Mouse (Mus musculus) olfactory bulb, adult 2 months (tissue): ENCODE results near the gene Tfap2c. TPM values are rescaled to one million over a fixed set of nuclear protein-coding genes. Genes with fewer than 3 reads are reported as not detected.

Experiments used
- H3K27ac ChIP-seq: fragments of 200-500 bp; 2 replicates; pipeline ENCODE4 v1.5.1; 2012; ENCODE audit warnings: low read depth, low read length; ENCODE audit not compliant: insufficient read depth
- H3K4me1 ChIP-seq: fragments of 200-500 bp; 2 replicates; pipeline ENCODE4 v1.6.1; 2012; ENCODE audit warnings: low read length; ENCODE audit not compliant: control insufficient read depth, insufficient read depth
- H3K4me3 ChIP-seq: fragments of 200-500 bp; 2 replicates; pipeline ENCODE4 v1.5.1; 2012; ENCODE audit warnings: mild to moderate bottlenecking, low read depth, low read length, moderate library complexity; ENCODE audit not compliant: insufficient read depth
- CTCF ChIP-seq: fragments of 200-500 bp; IDR thresholded peaks from 2 replicates; pipeline ENCODE4 v1.5.1; 2012; ENCODE audit warnings: low read depth, mild to moderate bottlenecking, low read length, moderate library complexity; ENCODE audit not compliant: insufficient read depth
- POLR2A ChIP-seq: fragments of 200-500 bp; IDR thresholded peaks from 2 replicates; pipeline ENCODE4 v1.6.1; 2012; ENCODE audit warnings: mild to moderate bottlenecking, low read depth, low read length, moderate library complexity; ENCODE audit not compliant: insufficient read depth
- WGBS: fragments of 180-500 bp; shearing (Covaris S2); methylation state at CpG from one replicate; pipeline ENCODE4 v1.1.7; 2018; 5-methylcytosine and 5-hydroxymethylcytosine counted together
- polyA plus RNA-seq: library from polyadenylated mRNA; stranded (reverse); fragments of >200 nt; gene quantifications from 2 replicates; pipeline ENCODE4 v1.2.4, GENCODE M21; 2012; ENCODE audit warnings: low replicate concordance; ENCODE audit not compliant: missing spikeins, insufficient read depth, insufficient read length

The Tfap2c gene
- polyA plus RNA-seq, 1 experiment = not detected

DNA sequence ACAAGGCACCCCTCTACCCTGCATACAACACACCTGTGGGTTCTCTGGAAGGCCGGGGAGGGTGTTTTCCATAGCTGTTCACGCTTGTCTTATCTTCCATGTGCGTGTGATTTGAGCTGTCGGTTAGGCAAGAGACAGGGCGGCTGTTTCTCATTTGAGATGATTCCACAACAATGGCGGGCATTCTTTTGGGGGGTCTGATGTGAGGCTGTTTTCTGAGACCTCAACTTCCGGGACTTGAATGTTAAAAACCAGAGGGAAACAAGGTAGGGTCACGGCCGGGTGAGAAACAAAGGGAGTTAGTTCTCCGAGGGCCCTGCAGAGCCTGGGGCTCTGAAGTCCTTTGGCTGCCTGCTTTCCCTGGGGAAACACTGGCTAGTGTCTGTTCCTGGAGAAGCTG, 11.6 kb downstream of the Tfap2c start:
- H3K27ac ChIP-seq = no peak overlapping the region
- H3K4me3 ChIP-seq = no peak overlapping the region
- WGBS = 63% methylated on average over 10 of the region's 10 CpGs
- no peaks in the 10 kb centered on the region for H3K4me1 ChIP-seq
- TF ChIP-seq CTCF = no peak
- no peak for TF ChIP-seq POLR2A

DNA sequence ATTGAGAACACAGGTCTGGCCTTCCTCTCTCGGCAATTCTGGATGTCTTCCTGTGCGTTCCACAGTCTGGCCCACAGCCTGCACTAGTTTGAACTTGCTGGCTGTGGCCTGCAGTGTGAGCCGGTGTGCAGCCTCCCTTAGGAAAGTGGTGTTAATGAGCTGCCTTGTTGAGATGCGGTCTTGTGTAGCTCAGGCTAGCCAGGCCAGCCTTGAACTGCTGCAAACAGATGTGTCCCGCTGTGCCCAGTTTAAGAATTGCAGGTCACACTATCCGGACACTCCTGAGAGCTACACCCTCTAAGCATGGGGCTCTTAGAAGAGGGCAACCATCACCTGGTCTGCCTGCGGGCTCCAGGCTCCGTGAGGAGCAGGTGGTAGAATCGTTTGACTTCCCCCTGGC, 18.4 kb downstream of the Tfap2c start:
- no peak for TF ChIP-seq POLR2A
- TF ChIP-seq CTCF = no peak
- no peak overlapping the region for H3K27ac ChIP-seq
- no peak overlapping the region for H3K4me3 ChIP-seq
- no peaks in the 10 kb centered on the region for H3K4me1 ChIP-seq
- WGBS = 84% methylated on average over 9 of the region's 9 CpGs

DNA sequence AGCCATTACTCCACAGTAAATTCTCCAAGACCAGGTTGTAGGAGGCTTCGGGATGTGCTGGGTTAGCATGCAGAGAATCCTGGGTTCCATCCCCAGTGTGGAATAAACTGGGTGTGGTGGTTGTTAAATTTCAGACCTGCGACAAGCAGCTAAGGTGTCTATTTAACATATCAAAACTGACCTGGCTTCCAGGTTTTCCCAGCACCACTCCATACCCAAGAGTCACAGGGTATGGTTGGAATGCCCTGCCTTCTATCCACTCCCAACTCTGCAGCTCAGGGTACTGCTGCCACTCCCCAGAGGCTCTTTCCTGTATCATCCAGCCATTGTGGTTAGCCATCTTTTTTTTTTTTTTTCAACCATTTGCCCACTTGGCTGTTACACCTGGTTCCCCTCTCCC, 19.1 kb downstream of the Tfap2c start:
- Histone ChIP-seq H3K4me3 (no peak overlapping the region), H3K4me1 (no peaks in the 10 kb centered on the region), H3K27ac (no peak overlapping the region)
- WGBS = 92% methylated on average over 2 of the region's 2 CpGs
- TF ChIP-seq CTCF (no peak), POLR2A (no peak)

DNA sequence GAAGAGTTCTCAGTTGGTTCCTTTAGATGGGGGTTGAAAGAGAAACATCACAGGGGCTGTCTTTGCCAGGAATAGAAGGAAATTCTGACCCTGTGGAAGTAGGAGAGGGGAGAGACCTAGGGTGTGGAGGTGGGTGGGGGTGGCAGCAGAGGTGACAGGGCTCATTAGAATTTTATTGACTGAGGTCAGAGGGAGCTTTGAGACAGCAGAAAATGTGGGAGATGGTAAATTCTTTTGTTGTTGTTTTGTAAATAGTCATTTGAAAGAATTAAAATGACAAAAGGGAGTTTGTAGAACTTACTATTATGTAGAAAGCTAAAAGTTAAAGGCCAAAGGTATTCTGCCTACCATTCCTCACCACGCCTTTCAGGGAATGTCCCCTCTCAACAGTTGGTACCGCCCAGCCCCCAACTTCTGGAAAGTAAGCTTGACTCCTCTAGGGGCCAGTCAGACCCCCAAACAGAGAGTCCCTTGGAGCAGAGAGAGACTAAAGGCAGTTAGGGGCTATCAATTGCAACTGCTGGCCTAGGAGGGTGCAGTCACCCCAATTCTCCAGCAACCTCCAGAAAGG, 27.9 kb downstream of the Tfap2c start:
- H3K27ac ChIP-seq = no peak overlapping the region
- WGBS = 91% methylated on average over 2 of the region's 2 CpGs
- 0 out of 2 replicates have a peak, but pooled peaks cover 3% of the 10 kb centered on the region for H3K4me1 ChIP-seq
- TF ChIP-seq CTCF (no peak), POLR2A (no peak)
- no peak overlapping the region for H3K4me3 ChIP-seq

DNA sequence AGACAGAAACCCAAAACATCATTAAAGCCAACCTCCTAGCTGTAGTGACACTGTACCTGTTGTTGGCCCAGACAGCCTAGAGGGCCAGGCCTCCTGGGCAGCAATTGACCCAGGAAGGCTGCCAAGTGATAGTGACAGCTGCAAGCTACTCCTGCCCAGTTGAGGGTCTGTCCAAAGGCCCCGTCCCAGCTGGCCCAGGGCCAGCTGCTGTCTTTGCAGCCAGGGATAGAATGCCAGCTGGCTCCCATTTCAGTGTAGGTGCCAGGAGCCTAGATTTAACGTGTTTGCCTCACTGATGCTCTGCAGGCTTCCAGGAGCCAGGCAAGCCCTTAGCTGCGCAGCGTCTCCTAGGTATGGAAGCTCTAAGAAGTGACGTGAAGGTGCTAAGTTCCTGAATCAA, 29.8 kb downstream of the Tfap2c start:
- Histone ChIP-seq H3K4me3 (no peak overlapping the region), H3K27ac (no peak overlapping the region), H3K4me1 (0 out of 2 replicates have a peak, but pooled peaks cover 3% of the 10 kb centered on the region)
- WGBS = 55% methylated on average over 5 of the region's 5 CpGs
- no peak for TF ChIP-seq POLR2A
- no peak for TF ChIP-seq CTCF

DNA sequence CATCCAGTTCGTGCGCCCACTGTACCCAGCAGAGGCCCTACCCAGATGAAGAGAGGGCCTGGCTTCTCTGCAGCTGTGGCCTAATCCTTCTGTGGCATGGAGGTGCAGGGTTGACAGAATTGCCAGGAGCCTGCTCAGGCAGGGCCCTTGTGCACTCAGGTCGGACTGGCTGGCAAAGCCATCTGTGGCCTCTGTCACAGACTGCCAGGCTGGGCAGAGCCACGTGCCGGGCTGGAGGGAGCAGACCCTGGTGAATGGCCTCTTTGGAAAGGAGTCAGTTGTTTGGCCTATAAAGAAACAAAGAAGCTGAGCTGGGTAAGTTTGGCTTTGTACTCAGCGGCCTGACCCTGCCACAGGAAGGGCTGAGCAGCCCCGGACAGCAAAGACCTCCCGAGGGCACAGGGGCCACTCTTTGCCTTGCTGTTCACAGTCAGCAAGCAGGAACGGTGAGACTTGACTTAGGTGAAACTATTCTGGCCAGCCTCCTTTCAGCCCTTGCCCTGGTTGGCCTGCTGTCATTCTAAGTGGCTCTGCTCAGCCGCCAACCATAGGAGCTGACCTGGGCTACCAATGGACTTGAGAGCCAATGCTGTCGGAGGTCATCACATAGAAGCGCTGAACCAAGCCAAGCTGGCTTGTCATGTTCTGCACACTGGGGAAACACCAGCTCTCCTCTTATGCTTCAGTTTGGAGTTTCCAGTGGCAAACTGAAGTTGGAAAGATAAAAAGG, 31.3 kb downstream of the Tfap2c start:
- no peak overlapping the region for H3K27ac ChIP-seq
- 63% methylated on average over 12 of the region's 12 CpGs for WGBS
- H3K4me3 ChIP-seq = no peak overlapping the region
- 0 out of 2 replicates have a peak, but pooled peaks cover 3% of the 10 kb centered on the region for H3K4me1 ChIP-seq
- TF ChIP-seq CTCF (no peak), POLR2A (no peak)

DNA sequence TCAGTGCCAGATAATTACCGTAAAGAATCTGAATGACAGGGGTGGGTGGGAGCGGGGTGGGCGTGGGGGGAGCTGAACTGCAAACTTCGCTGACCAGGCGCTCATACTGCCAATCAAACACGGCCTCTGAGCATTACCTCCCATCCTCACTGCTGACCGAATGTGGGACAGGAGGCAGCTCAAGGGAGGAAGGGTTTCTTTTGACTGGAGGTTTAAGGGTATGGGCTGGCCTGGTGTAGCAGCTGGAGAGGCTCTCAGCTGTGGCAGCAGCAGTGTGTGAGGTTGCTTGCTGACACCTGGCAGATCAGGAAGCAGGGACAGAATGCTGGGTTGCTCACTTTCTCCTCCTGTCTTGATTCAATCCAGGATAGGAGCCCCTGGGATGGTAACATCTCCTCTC, 33.9 kb downstream of the Tfap2c start:
- Histone ChIP-seq H3K27ac (no peak overlapping the region), H3K4me1 (0 out of 2 replicates have a peak, but pooled peaks cover 3% of the 10 kb centered on the region), H3K4me3 (no peak overlapping the region)
- TF ChIP-seq CTCF (no peak), POLR2A (no peak)
- WGBS = 68% methylated on average over 7 of the region's 7 CpGs

DNA sequence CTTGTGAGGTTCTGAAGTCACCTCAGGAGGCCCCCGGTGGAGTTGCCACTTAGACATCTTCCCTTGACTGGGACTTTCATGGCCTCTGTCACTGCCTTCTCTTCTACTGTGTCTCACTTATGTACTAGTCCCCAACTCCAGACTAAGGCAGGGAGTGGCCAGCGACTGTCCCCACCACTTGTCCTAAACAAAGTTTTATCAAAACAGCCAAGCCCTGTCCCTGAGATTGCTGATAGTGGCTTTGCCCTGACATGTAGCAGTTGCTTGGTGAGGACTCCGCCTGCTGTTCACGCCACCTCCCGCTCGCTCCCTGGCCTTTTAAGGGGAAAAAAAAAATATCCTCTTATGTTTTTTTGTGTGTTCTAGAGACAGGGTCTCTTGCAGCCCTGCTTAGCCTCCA, 35.9 kb downstream of the Tfap2c start:
- H3K27ac ChIP-seq = no peak overlapping the region
- TF ChIP-seq POLR2A = no peak
- TF ChIP-seq CTCF = no peak
- H3K4me1 ChIP-seq = no peaks in the 10 kb centered on the region
- WGBS = 92% methylated on average over 6 of the region's 6 CpGs
- H3K4me3 ChIP-seq = no peak overlapping the region

DNA sequence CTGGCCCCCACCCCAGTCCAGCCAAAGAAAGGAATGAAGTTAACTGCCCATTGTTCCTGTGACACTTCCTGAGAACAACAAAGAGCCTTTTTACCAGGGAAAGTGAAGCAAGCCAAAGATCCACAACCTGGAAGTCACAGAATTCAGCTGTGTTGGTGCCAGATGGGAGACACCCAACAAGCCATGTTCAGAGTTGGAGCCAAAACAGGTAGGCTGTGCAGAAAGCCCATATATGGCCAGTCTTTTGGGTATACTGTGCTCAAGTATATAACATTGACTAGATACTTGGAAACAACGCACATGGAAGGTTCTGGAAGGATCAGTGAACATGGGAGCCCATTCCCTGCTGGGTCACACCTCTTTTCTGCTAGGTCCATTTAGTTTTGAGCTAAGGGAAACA, 39.7 kb downstream of the Tfap2c start:
- 91% methylated on average over 1 of the region's 1 CpGs for WGBS
- no peak overlapping the region for H3K4me3 ChIP-seq
- no peak overlapping the region for H3K27ac ChIP-seq
- H3K4me1 ChIP-seq = no peaks in the 10 kb centered on the region
- TF ChIP-seq CTCF = no peak
- TF ChIP-seq POLR2A = no peak
